Mouse (Mus musculus): Measurements from ENCODE around the gene Ssbp2.

- TF ChIP-seq GATA1 (IDR thresholded peaks at IDR 0.05; ENCODE audit: low read length) (no peak), TAL1 (IDR thresholded peaks at IDR 0.05; ENCODE audit: low read length) (no peak)
These were observed 135.2 kb downstream of the Ssbp2 start for GRCm38 (mm10) chr13:91595284-91595683.

Measured in erythroblast, embryonic 14.5 days (primary cell).